Mouse (Mus musculus): ENCODE data around the gene Nhlh1. TPM values are rescaled to one million over a fixed set of nuclear protein-coding genes. Genes with fewer than 3 reads are reported as not detected.

Nhlh1 gene
- total RNA-seq, 2 experiments from 2014 or later = 0.32 TPM; not detected in 1

Other genes starting within 250 kb of the Nhlh1 start
- 1 to 10 TPM; 1.7 to 2.1 TPM for gene Cd84, start 217.9 kb downstream of the Nhlh1 start, total RNA-seq (2021)
- under 1 TPM in 1 of 2 experiments, not detected in 1; 0.13 TPM for gene Gm10521, start 161.9 kb downstream of the Nhlh1 start, total RNA-seq (2021)
- gene Slamf6, start 140.1 kb downstream of the Nhlh1 start, total RNA-seq (2021) = under 1 TPM in 1 of 2 experiments, not detected in 1; 0.24 TPM
- 10 to 100 TPM; 32.8 to 34.0 TPM for gene Vangl2, start 29.1 kb downstream of the Nhlh1 start, total RNA-seq (2021)
- 100 to 1,000 TPM; 179 to 183 TPM for gene Copa, start 25.0 kb upstream of the Nhlh1 start, total RNA-seq (2021)
- 10 to 100 TPM; 79.0 to 82.2 TPM for gene Ncstn, start 25.2 kb upstream of the Nhlh1 start, total RNA-seq (2021)
- 100 to 1,000 TPM in 1 of 2 experiments, 10 to 100 TPM in 1; 99.1 to 104 TPM for gene Pex19, start 69.2 kb upstream of the Nhlh1 start, total RNA-seq (2021)
- gene Dcaf8, start 90.5 kb upstream of the Nhlh1 start, total RNA-seq (2021) = 10 to 100 TPM; 87.0 to 88.0 TPM
- 100 to 1,000 TPM; 368 TPM for gene Pea15a, start 149.2 kb upstream of the Nhlh1 start, total RNA-seq (2021)
- gene Casq1, start 162.3 kb upstream of the Nhlh1 start, total RNA-seq (2021) = 1 to 10 TPM in 1 of 2 experiments, under 1 TPM in 1; 0.49 to 1.3 TPM
- not detected for gene Atp1a4, start 200.8 kb upstream of the Nhlh1 start, total RNA-seq (2021)
- gene Igsf8, start 204.1 kb upstream of the Nhlh1 start, total RNA-seq (2021) = 100 to 1,000 TPM; 216 to 226 TPM
- gene Atp1a2, start 240.5 kb upstream of the Nhlh1 start, total RNA-seq (2021) = 100 to 1,000 TPM; 393 to 413 TPM

All from left cerebral cortex, postnatal 10 days (tissue).